Mouse (Mus musculus) fibroblast of lung, adult 2 months (primary cell): ENCODE measurements around the gene Phc1.
"Not testable (repeated sequence)": the region's sequence is repeated elsewhere in the genome, so short reads cannot be mapped to it uniquely, and the experiment has no call there.

Experiments used
- DNase-seq: peaks from one replicate; pipeline ENCODE4 v3.0.0-alpha.2; 2011; ENCODE audit warnings: low read depth

The Phc1 gene

GRCm38 (mm10) chr6:122340349-122341000 lies at the start of gene Phc1:
TSS of gene Phc1 (minus strand) at chr6:122340561.
- no peak for DNase-seq

GRCm38 (mm10) chr6:122389986-122390385 lies 49.6 kb upstream of the Phc1 start:
- not testable (repeated sequence) for DNase-seq

- not testable (repeated sequence) for DNase-seq
These were observed 47.0 kb upstream of the Phc1 start for GRCm38 (mm10) chr6:122387177-122388028.

- DNase-seq, result no peak
These were observed 45.4 kb upstream of the Phc1 start for GRCm38 (mm10) chr6:122385724-122386123.

GRCm38 (mm10) chr6:122384886-122385285 lies 44.5 kb upstream of the Phc1 start:
- no peak for DNase-seq

GRCm38 (mm10) chr6:122383211-122383610 lies 42.9 kb upstream of the Phc1 start:
- DNase-seq, result no peak

GRCm38 (mm10) chr6:122382046-122382445 lies 41.7 kb upstream of the Phc1 start:
- no peak for DNase-seq

GRCm38 (mm10) chr6:122368245-122368644 lies 27.9 kb upstream of the Phc1 start:
- DNase-seq, result no peak

GRCm38 (mm10) chr6:122366976-122367375 lies 26.6 kb upstream of the Phc1 start:
- DNase-seq, result no peak

GRCm38 (mm10) chr6:122366287-122366686 lies 25.9 kb upstream of the Phc1 start:
- no peak for DNase-seq

GRCm38 (mm10) chr6:122365706-122366105 lies 25.3 kb upstream of the Phc1 start:
- no peak for DNase-seq

- no peak for DNase-seq
These were observed 16.7 kb upstream of the Phc1 start for GRCm38 (mm10) chr6:122357089-122357488.

GRCm38 (mm10) chr6:122355909-122356308 lies 15.5 kb upstream of the Phc1 start:
- DNase-seq, result no peak

GRCm38 (mm10) chr6:122347326-122347725 lies 7.0 kb upstream of the Phc1 start:
- not testable (repeated sequence) for DNase-seq

GRCm38 (mm10) chr6:122346399-122346798 lies 6.0 kb upstream of the Phc1 start:
- DNase-seq, result no peak

GRCm38 (mm10) chr6:122345731-122346130 lies 5.4 kb upstream of the Phc1 start:
- DNase-seq, result no peak

GRCm38 (mm10) chr6:122344386-122345116 lies 4.2 kb upstream of the Phc1 start:
- no peak for DNase-seq

- no peak for DNase-seq
These were observed 3.4 kb upstream of the Phc1 start for GRCm38 (mm10) chr6:122343719-122344118.

- DNase-seq, result no peak
These were observed 1.8 kb upstream of the Phc1 start for GRCm38 (mm10) chr6:122342125-122342524.

- no peak for DNase-seq
These were observed 863 bp upstream of the Phc1 start for GRCm38 (mm10) chr6:122341038-122341810.

- peak; percentile 24 for DNase-seq
These were observed 566 bp downstream of the Phc1 start for GRCm38 (mm10) chr6:122339648-122340341.
